Mouse (Mus musculus): ENCODE measurements around the gene Dysf. TPM values are rescaled to one million over a fixed set of nuclear protein-coding genes. Genes with fewer than 3 reads are reported as not detected.

The Dysf gene
- total RNA-seq, 4 experiments from 2014 or later: 3.7 to 5.6 (median 3.8) TPM

- no peak for DNase-seq (ENCODE audit: low spot score in 2 of 2)
Measured at GRCm38 (mm10) chr6:84228786-84229185, 220.4 kb downstream of the Dysf start.

- no peak for DNase-seq (ENCODE audit: low spot score in 2 of 2)
Measured at GRCm38 (mm10) chr6:84229739-84230138, 221.3 kb downstream of the Dysf start.

- DNase-seq (ENCODE audit: low spot score in 2 of 2): no peak
Measured at GRCm38 (mm10) chr6:84231108-84231507, 222.7 kb downstream of the Dysf start.

GRCm38 (mm10) chr6:84232063-84232760 lies 223.8 kb downstream of the Dysf start:
- no peak for DNase-seq (ENCODE audit: low spot score in 2 of 2)

GRCm38 (mm10) chr6:84233783-84234182 lies 225.4 kb downstream of the Dysf start:
- no peak for DNase-seq (ENCODE audit: low spot score in 2 of 2)

- DNase-seq (ENCODE audit: low spot score in 2 of 2): no peak
Measured at GRCm38 (mm10) chr6:84235365-84235764, 227.0 kb downstream of the Dysf start.

GRCm38 (mm10) chr6:84243385-84243784 lies 235.0 kb downstream of the Dysf start:
- DNase-seq (ENCODE audit: low spot score in 2 of 2): no peak

- no peak for DNase-seq (ENCODE audit: low spot score in 2 of 2)
Measured at GRCm38 (mm10) chr6:84246101-84246760, 237.8 kb downstream of the Dysf start.

- DNase-seq (ENCODE audit: low spot score in 2 of 2): no peak
Measured at GRCm38 (mm10) chr6:84246979-84247378, 238.6 kb downstream of the Dysf start.

Other genes with a start within 250 kb of the Dysf start
- gene Ankrd53, start 245.9 kb upstream of the Dysf start, total RNA-seq (2022): not detected
- 10 to 100 TPM; 38.3 to 49.8 (median 44.3) TPM for gene Tex261, start 232.8 kb upstream of the Dysf start, total RNA-seq (2022)
- gene Nagk, start 213.6 kb upstream of the Dysf start, total RNA-seq (2022): 10 to 100 TPM; 54.6 to 59.7 (median 56.7) TPM
- 10 to 100 TPM; 57.6 to 68.0 (median 64.7) TPM for gene Paip2b, start 176.8 kb upstream of the Dysf start, total RNA-seq (2022)
- gene Zfp638, start 141.5 kb upstream of the Dysf start, total RNA-seq (2022): 100 to 1,000 TPM; 115 to 139 (median 131) TPM

Data from left cerebral cortex, adult 8-10 months (tissue).